Mouse (Mus musculus) WW6 (cell line): ENCODE results near the gene Cela1.

Source experiments
- DNase-seq: peaks from one replicate; pipeline ENCODE4 v3.0.0-alpha.2; 2013; ENCODE audit warnings: low read depth, low spot score

The Cela1 gene

DNA sequence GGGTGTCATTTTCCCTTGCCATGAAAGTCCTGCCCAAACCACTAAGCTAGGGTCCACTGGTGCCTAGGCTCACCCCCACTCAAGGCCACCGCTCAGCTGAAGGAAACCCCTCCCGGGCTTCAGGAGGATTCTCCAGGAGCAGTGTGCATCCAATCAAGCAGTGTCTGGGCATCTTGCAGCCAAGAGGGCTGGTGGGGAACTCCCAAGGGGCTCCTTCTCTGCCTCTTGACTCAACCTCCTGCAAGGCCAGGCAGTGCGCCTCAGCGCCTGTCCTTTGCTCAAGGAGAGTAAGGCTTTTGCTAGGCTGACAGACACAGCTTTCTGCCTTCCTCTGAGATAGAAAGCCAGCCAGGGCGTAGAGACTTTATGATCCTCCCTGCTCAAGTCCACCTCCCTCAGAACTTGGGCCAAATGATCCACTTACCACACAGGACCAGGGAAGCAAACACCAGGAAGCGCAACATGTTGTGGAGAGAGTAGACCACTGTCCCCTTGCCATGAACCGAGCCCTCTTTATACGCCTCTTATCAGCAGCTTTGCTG, at the start of gene Cela1:
Cela1 (minus strand) TSS at position 492 of the 542 bp plus-strand sequence.
- no peak for DNase-seq

DNA sequence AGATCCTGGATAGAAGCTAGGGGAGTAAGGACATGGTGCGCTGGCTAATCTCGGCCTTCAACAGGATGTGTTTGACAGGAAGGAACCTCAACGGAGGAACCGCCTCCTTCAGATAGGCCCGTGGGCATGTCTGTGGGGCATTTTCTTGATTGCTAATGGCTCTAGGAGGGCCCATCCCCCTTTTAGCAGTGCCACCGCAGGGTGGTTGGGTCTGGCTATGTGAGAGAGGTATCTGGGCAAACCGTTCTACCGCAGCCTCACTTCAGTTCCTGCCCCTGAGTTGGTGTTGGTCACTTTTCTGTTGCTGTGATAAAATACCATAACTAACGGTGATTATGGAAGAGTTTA, 48.2 kb upstream of the Cela1 start:
- no peak for DNase-seq

DNA sequence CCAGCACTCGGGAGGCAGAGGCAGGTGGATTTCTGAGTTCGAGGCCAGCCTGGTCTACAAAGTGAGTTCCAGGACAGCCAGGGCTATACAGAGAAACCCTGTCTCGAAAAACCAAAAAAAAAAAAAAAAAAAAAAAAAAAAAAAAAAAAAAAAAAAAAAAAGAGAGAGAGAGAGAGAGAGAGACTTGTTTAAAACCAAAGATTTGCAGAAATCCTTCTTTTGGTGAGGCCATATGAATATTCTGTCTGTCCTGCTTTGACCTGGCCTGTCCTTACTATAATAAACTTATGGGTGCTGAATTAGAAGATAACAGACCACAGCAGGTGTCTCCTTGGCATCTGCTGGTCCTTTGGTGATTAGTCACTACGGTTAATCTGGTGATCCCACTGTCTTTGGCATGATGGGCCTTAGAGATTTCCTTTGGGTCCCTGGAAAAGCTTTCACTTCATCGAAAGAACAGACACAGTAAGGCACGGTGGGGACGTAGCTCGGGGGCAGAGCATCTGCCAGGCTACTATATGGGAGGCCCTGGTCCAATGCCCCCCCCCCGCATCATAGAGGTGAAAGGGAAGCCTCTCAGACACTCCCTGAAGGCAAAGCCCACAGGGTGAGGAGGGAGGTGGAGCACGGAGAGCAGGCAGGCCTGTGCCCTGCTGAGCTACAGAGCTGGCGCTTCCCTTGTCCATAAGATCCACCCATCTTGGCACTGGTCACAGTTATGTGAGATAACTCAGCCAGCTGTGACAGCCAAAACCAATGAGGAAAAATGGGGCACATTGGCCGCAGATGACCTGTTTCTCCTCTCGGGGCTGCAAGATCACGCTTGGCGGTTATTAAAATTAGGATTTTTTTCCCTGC, 47.6 kb upstream of the Cela1 start:
- DNase-seq, result no peak

DNA sequence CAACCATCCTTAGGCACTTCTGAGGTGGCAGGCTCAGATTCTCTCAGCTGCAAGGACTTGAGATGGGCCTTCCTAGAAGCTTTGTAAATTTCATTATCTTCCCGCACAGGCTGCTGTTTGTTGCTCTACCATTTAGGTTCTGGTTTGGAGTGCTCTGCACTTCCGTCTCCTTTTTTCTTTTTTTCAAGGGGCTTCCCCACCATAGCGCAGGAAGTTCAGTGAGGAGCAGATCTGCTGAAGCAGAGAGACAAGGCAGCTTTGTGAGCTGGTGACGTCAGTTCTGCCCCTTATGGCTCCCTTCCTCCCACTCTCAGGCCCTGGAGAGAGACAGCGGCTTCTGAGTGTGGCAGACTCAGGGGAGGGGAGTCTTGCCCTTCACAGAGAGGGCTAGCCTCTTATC, 44.9 kb upstream of the Cela1 start:
- DNase-seq, result no peak

DNA sequence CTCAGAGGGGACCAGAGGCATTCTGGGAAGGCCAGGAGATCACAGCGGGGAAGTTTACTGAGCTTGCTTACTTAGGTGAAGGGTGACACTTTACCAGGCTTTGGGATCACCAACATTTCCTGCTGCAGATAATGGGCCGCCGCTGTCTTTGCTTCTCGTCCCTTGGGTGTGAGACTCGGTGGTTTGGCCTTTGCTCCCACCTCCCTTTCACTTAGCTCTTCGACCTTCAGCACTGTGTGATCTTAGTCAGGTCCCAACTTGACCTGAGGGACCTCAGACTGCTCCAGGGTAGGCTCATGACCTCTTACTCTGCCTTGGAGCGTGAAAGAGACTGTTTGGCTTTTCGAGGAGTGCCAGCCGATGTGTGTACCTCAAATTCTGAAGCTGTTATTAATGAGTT, 43.4 kb upstream of the Cela1 start:
- DNase-seq, result no peak

DNA sequence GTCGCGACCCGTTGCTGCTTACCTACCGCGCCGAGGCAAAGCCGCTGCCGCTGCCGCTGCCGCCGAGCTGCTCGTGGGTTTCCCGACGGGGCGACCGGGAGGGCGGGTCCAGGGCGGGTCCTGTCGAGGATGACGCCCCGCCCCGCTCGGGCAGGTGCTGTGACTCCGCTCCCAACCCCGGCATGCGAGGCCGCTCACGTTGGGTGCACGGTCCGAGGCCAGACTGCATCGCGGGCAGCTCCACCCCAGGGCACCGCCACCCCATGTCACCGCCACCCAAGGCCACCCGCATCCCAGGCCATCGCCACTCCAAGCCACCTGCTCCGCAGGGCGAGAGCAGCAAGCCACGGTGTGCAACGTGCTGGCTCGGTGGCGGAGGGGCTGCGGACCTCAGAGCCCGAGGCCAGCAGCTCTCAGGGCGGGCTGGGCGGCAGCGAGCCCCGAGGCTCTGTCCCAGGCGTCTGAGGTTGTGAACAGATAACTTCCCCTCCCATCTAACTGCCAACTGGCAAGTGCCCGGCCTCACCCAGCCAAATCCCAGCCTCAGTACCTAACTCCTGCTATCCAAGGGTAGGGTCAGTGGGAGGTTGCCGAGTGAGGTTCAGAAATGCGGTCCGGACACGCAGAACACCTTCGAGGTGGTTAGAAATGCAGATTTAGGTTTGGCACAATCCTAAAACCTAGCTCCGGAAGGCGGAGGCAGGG, 41.7 kb upstream of the Cela1 start, which contains the start of gene Galnt6:
Galnt6 (minus strand) TSS at position 96 of the 705 bp plus-strand sequence.
- no peak for DNase-seq

DNA sequence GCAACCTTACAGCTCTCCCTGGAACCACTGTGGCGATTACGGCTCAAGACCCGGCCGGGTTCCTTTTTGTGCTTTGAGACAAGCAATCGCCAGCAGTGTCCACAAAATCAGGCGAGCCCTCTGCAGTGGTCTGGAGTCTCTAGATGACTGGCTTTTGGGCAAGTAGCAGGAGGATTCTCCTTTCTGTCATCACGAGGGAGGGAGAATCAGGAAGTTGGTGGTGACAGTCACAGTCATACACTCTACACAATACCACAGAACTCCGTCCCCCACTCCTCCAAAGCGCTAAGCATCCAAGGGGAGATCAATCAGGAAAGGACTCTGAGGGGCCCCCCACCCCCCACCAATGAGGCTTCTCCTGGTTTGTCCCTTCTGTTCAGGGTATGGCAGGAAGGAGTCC, 40.9 kb upstream of the Cela1 start:
- DNase-seq, result no peak

DNA sequence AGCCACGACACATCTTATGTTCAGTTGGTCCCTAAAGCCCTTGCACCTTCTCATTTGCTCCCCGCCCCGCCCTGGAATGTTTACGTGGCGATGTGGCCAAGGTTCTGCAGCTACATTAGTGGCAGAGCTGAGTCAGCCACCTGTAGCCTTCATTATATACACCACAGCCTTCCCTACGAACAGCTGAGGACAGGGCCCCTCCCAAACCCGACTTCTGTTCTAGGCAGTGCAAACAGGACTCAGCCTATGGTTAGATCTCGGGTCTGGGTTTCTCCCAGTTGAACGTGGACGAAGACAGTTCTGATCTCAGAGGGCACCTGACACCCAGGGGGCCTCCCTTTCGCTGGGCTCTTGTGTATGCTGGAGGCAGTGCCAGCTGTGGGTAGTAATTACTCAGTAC, 40.1 kb upstream of the Cela1 start:
- DNase-seq, result no peak

DNA sequence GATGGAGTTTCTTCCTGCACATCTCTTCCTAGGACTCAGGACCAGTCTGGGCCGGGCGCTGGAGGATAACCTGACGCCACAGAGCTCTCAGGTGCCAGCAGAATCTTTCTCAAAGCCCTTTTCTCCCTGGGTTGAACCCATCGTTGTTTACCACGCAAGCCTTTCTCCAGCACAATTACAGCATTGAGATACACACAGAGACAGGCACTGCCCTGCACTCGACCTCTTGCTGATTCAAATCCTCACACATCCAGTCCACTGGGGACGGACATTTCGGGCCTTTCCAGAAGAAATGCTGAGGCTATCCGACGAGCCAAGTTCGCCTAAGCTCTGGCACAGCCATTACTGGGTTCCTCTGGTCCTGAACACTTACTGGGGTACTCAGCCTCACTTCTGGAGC, 39.0 kb upstream of the Cela1 start:
- no peak for DNase-seq

DNA sequence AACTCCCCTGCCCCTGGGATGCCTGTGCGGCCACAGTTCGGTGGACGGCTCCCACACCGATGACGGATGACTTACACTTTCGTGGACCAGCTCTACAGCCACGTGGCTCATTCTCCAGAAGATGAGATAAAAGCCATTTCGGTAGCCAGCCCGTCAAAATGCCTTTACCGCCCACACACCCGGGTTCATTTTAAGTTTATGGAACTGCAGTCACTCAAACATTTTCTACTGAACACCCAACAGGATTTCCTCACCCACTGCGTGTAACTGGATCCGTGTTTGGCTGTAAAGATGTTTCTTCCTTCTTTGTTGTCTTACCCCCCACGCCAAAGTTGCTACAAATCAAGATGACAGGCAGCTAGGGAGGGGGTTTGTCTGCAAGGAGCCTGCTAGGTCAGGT, 35.8 kb upstream of the Cela1 start:
- no peak for DNase-seq

DNA sequence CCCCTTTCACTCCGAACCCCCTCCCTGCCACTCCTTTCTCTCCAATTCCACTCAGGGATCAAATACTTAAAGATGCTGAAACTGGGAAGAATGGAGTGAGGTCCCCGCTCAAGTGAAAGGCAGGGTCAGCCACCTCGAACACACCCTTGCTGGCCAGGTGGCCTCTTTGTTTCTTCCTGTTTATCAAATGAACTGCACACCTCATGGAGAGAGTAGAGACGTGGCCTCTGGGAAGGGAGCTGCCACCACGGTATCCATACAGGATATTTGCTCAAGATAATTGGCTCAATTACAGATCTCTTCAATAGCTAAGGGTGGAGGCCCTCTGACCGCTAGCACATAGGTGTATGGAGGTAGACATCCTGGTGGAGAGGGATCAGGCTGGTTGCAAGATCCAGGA, 34.8 kb upstream of the Cela1 start:
- DNase-seq, result no peak

DNA sequence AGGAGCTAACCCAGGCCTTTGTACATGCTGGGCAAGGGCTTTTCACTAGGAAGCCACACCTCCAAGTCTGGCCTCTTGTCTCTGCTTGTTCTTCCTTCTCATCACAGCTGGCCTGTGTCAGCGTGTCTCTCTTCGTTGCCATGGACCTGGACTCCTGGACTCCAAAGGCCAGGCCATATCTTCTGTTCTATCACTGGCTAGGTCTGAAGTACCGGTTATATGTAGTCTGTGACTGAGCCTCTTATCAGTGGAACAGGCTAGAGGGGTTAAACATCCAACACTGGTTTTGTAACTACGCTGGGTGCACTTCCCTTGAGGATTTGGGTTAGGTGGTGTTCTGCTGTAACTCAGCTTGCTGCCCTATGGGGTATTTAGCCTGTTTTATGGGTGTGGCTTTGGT, 34.3 kb upstream of the Cela1 start:
- no peak for DNase-seq

DNA sequence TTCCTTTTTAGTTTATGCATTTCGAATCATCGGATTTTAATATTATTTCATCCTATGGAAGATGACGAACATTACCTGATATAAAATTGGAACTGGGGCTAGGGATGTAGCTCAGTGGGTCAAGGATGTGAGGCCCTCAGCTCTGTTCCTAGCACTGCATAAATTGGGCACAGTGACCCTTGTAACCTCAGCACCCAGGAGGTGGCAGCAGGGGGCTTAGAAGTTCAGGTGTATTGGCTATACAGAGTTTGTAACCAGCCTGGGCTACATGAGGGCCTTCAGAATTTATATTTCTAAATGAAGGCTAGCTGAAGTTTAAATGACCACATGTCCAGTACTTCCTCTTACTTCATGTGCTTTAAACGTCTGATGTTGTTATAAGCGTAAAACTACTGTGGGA, 33.7 kb upstream of the Cela1 start:
- no peak for DNase-seq

DNA sequence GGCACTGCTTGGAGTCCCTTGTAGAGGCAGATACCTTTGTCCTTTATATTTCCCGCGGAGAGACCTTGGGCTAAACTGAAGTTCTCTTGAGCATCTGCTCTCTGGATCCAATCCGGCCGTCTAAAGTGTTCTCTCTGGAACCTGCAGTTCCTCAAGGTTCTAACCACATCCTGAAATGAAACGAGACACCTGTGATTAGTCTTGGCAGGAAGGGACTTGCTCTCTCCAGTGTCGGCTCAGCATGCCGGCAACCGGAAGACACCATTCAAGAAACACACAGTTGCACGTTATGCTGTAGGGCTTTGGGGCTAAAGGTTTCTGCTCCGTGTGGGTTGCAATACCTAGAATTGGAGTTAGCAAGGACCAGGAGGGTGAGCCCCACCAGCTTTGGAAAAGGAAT, 32.3 kb upstream of the Cela1 start:
- DNase-seq, result peak; percentile 50

DNA sequence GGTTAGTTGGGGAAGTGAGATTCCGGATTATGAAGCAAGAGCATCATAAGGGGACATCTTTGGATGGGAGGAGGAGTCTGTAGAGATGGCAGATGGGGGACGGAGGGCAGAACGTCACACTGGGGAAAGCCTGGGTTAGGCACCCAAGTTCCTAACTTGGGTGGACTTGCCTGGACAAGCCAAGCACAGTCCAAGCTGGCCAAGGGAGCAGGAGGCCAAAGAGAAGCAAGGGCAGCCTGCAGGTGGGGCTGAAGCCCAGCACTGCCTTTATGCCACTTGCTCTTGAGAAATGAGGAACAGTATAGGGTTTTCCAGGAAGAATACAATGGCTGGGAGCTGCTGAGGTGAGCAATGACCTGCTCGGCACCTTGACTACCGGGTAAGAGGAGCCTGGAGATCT, 31.5 kb upstream of the Cela1 start:
- no peak for DNase-seq

DNA sequence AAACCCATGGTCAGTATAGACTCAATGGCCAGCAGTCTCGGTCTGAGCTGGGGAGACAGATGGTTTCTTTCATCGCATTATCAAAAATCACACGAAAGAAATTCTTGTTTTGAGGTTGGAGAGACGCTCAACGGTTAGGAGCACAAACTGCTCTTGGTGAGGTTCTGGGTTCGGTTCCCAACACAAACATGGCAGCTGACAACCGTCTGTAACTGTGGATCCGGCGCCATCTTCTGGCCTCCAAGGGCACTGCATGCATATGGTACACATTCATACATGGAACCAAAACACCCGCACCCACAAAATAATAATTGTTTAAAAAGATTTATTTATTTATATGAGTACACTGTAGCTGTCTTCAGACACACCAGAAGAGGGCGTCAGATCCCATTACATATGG, 30.9 kb upstream of the Cela1 start:
- no peak for DNase-seq

DNA sequence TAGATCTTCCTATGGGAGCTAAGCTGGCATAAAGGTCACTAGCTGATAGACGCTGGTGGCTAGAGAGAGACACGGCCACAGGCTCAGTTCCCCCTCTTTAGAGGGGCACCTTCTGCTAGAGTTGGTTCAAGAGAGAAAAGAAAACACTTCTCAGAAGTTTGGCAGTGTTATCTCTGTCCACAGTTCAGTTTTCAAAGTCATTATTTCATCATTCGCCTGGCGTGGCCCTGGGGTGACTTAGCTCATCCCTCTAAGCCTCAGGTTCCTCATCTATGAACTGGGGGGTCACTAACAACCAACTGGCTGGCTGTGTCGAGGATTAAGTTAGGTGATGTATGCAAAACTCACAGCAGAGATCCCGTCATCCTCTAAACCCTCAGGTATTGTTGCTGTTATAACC, 30.2 kb upstream of the Cela1 start:
- no peak for DNase-seq

DNA sequence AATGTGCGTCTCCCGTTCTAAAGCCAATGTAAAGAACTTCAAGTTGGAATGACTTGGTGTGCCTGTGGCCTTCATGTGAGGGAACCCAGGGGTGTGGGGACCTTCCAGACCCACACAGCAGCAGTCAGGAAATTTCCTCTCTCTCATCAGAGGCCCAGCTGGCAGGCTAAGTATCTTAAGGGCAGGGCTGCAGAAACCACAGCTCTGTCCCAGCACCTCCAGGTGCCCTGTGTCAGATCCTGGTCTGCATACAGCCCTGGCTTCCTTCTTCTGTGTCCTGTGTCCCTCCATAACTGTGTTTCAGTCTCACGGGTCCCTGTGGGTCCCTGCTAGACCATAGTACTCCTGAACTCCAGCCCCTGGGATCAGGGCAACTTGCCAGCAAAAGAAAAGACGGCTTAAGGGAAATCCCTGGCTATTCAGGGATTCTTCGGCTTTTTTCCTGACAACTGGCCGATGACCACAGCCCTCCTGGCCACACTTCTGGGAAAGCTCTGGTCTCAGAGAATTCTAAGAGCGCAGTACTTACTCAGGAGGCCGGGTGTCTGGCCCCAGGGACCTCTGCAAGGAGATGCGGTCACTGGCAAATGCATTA, 27.8 kb upstream of the Cela1 start:
- no peak for DNase-seq

DNA sequence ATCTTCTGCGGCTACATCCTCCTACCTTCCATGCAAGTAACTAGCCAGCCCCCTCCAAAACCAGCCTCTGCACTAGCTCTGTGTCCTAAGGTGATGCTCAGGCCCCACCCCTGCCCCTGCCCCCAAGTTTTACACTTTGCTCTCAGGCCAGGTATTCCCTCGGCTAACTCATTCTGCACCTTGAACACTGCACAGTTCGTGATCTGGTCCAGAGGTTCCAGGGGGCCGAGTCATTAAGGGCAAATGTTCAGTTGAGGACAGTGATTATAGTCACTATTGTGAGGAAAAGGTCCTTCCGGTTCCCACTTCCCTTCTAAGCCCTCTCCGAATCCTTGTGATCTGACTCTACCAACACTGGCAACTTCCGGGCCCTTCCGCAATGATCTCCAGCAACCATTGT, 26.7 kb upstream of the Cela1 start:
- no peak for DNase-seq

DNA sequence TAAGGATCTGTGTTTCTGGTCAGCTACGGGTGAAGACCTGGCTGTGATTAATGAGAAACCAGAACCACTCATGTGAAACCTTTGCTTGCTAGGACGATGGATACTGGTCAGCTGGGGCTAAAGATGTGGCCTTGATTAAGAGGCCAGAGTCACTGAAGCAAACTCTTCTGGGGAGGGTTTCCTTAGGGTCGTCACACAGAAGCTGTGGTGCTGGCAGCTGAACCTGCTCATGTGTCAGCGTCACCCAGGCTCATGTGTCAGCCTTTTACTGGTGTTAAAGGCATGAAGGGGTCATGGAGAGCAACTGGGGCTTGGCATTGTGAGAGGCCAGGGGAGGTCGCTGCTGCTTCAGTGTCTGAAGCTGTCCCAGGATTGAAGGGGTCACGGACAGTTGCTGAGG, 23.1 kb upstream of the Cela1 start:
- DNase-seq, result no peak

DNA sequence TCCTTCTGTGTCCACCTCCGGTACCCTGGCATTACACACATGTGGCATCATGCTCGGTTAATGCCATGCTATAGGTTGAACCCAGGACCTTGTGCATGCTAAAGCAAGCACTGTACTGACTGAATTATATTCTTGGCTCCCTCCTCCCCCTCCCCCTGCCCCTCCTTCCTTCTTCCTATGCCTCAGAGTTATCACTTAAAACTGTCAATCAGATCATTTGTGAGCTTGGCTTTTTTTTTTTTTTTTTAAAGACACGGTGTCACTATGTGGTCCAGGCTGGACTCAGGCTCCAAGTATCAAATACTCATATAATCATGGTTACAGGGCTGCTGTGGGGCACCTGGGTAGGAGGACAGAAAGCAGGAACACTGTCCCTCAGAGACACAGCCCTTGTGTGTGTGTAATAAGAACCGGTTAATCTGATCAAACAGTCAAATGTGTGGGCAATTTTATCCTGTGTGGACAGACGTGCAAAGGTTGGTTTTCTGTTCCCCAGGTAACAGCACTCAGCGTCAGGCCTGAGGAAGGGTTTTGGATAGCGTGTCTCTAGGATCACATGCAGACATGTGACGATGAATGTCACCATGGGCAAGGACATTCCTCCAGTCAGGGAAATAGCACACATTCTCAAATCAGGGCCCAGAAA, 20.8 kb upstream of the Cela1 start:
- no peak for DNase-seq

DNA sequence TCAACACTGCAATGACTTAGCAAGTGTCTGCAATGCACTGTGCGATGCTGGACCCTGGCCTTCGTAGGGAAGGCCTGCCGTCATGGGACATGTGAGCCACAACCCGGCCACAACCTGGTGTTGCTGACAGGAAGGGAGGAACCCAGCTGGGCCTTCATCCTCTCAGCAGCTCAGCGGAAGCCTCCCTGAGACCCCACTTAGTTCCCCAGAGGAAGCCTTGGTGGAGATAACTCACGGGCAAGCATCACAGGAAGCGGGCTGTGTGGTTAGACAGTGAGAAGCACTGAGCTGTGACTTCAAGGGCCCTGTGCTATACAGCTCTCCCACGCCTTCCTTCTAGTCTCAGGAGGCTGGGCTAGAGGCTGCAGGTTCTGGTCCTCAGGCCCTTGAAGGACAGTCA, 18.5 kb upstream of the Cela1 start:
- DNase-seq, result no peak
